Mouse (Mus musculus): ENCODE results near the gene Chst7. TPM values are rescaled to one million over a fixed set of nuclear protein-coding genes. Genes with fewer than 3 reads are reported as not detected.

The Chst7 gene
- polyA plus RNA-seq, 1 experiment from 2014 or later = 4.7 TPM

DNA sequence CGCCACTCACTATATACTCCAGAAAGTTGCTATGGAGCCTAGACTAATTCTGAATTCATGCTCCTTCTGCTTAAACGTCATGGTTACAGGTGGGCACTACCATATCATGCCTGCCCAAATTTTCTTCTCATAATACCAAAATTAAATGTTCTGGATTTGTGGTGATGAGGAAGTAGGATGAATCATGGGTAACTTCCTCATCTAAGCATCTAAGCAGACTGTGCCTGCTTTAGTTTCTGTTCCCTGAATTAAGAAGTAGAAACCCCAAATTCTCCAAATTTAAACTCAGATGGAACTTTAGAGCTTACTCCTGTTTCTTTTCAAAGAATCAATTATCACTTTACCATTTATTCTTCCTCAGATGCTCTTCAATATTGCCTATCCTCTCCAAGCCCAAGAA lies 58.4 kb downstream of the Chst7 start:
- 70% methylated on average over 2 of the region's 2 CpGs for WGBS
- H3K9me3 ChIP-seq (ENCODE audit: control insufficient read depth, low read length) = no peaks in the 10 kb centered on the region
- H3K4me1 ChIP-seq (ENCODE audit: control insufficient read depth, insufficient read depth, low read length) = no peaks in the 10 kb centered on the region
- no peaks in the 10 kb centered on the region for H3K36me3 ChIP-seq (ENCODE audit: control insufficient read depth, insufficient read depth, low read length)
- H3K9ac ChIP-seq (replicated peaks; ENCODE audit: low read length) = no peak overlapping the region
- no peak overlapping the region for H3K4me2 ChIP-seq (ENCODE audit: low read length)
- DNase-seq (no peak), ATAC-seq (ENCODE audit: low FRiP score, low TSS enrichment) (no peak)
- no peaks in the 10 kb centered on the region for H3K27me3 ChIP-seq (ENCODE audit: control insufficient read depth, insufficient read depth, low read length)
- H3K4me3 ChIP-seq (replicated peaks; ENCODE audit: low read depth, low read length) = no peak overlapping the region
- H3K27ac ChIP-seq (replicated peaks; ENCODE audit: low read depth, low read length) = no peak overlapping the region

DNA sequence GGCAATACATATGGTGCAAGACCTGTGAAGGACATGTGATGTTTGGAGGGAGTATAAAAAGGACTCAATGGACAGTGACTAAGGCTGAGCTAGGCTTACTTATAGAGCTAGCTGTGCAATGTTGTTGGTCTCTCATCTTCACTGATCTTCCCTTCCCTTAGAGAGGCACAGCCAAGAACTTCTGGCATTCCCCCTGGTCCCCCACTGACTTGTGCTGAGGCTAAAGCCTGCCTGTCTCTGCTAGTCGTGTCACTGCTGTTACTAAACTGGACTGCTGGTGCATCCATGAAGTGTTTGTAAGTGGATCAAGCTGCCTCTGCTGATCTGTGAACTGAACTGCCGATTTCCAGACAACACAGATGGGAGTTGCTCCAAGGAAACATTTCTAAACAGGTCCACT lies 66.1 kb downstream of the Chst7 start:
- H3K4me2 ChIP-seq (ENCODE audit: low read length) = no peak overlapping the region
- 68% methylated on average over 2 of the region's 2 CpGs for WGBS
- DNase-seq (no peak), ATAC-seq (ENCODE audit: low FRiP score, low TSS enrichment) (no peak)
- H3K9ac ChIP-seq (replicated peaks; ENCODE audit: low read length) = no peak overlapping the region
- no peak overlapping the region for H3K27ac ChIP-seq (replicated peaks; ENCODE audit: low read depth, low read length)
- H3K9me3 ChIP-seq (ENCODE audit: control insufficient read depth, low read length) = no peaks in the 10 kb centered on the region
- no peak overlapping the region for H3K4me3 ChIP-seq (replicated peaks; ENCODE audit: low read depth, low read length)
- no peaks in the 10 kb centered on the region for H3K36me3 ChIP-seq (ENCODE audit: control insufficient read depth, insufficient read depth, low read length)
- H3K27me3 ChIP-seq (ENCODE audit: control insufficient read depth, insufficient read depth, low read length) = no peaks in the 10 kb centered on the region
- no peaks in the 10 kb centered on the region for H3K4me1 ChIP-seq (ENCODE audit: control insufficient read depth, insufficient read depth, low read length)

GRCm38 (mm10) chrX:20128951-20129350 lies 69.6 kb downstream of the Chst7 start:
- Histone ChIP-seq H3K27me3 (ENCODE audit: control insufficient read depth, insufficient read depth, low read length) (no peaks in the 10 kb centered on the region), H3K9me3 (ENCODE audit: control insufficient read depth, low read length) (no peaks in the 10 kb centered on the region), H3K4me3 (replicated peaks; ENCODE audit: low read depth, low read length) (no peak overlapping the region), H3K36me3 (ENCODE audit: control insufficient read depth, insufficient read depth, low read length) (no peaks in the 10 kb centered on the region), H3K4me2 (ENCODE audit: low read length) (no peak overlapping the region), H3K4me1 (ENCODE audit: control insufficient read depth, insufficient read depth, low read length) (no peaks in the 10 kb centered on the region), H3K9ac (replicated peaks; ENCODE audit: low read length) (no peak overlapping the region), H3K27ac (replicated peaks; ENCODE audit: low read depth, low read length) (no peak overlapping the region)
- no peak for DNase-seq
- ATAC-seq (ENCODE audit: low FRiP score, low TSS enrichment) = no peak

DNA sequence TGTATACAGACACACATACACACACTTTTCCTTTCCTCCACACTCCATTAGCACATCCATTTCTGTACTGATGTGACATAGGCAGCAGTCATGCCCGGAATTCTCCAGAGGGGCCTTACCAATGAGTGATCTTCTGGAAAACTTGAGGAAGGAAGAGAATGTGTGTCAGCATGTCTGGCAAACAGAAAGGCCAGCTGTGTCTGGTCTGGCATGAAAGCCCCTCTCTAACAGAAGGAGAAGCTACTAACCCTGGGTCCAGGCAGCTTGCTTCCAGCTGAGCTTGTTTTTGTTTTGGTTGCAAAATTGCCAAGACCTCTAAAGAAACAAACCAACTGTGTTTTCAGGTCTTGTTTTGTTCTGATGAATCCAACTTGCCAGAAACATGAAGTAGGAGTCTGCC lies 70.1 kb downstream of the Chst7 start:
- 82% methylated on average over 1 of the region's 1 CpGs for WGBS
- H3K36me3 ChIP-seq (ENCODE audit: control insufficient read depth, insufficient read depth, low read length) = no peaks in the 10 kb centered on the region
- no peak for ATAC-seq (ENCODE audit: low FRiP score, low TSS enrichment)
- H3K9ac ChIP-seq (replicated peaks; ENCODE audit: low read length) = no peak overlapping the region
- no peak overlapping the region for H3K4me3 ChIP-seq (replicated peaks; ENCODE audit: low read depth, low read length)
- no peaks in the 10 kb centered on the region for H3K9me3 ChIP-seq (ENCODE audit: control insufficient read depth, low read length)
- no peak overlapping the region for H3K4me2 ChIP-seq (ENCODE audit: low read length)
- H3K27ac ChIP-seq (replicated peaks; ENCODE audit: low read depth, low read length) = no peak overlapping the region
- H3K4me1 ChIP-seq (ENCODE audit: control insufficient read depth, insufficient read depth, low read length) = no peaks in the 10 kb centered on the region
- no peaks in the 10 kb centered on the region for H3K27me3 ChIP-seq (ENCODE audit: control insufficient read depth, insufficient read depth, low read length)
- DNase-seq = no peak

Other genes starting within 250 kb of the Chst7 start
- gene Slc9a7, start 232.2 kb downstream of the Chst7 start, polyA plus RNA-seq (2014; fragmentation: Nextera tagmentation; extraction: Ambion mirVana) = 11.1 and 12.2 TPM in 2 replicates